Comparison of ENCODE assay signal across 14 mouse cellular contexts in the genomic region with DNA sequence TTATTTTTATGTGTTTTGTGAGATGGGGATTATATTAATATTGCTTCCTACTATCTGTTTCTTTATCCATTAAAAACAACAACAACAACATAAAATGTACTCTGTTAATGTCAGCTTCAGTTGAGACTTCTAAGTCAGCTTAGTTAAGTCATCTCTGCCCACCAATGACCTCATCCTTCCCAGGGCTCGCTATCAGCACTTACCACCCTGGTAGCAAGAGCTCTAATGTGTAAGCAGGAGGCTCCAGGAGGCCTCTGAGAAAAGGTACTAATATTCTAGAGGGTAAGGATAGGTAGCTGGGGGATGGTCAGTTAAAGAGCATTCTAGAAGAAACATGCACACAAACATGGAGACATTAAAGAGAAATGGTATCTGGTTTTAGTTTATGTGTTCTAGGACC. TPM values are rescaled to one million over a fixed set of nuclear protein-coding genes. Genes with fewer than 3 reads are reported as not detected.
DNase-seq lines count a peak whose midpoint lies in the region; ATAC-seq lines count a peak whose summit lies in the region.
"Had no signal": no experiment of that assay in that cellular context is flagged by ENCODE, and none has a peak within 500 bp of the region (broad histone marks: within the 10 kb centered on the region; RNA-seq: fewer than 3 reads in every experiment).

No protein-coding gene starts in this region.

- ATAC-seq in heart, embryonic 12.5 days (ENCODE audit: insufficient number of reproducible peaks, low FRiP score): peak; percentile 73; the same call in 1 of the 2 replicates
- peak; percentile 97 for ATAC-seq in liver, embryonic 12.5 days
- ATAC-seq in megakaryocyte progenitor cell, adult 5-6 weeks (replicated peaks; ENCODE audit: poor library complexity): peak; percentile 78
- ATAC-seq: forebrain, embryonic 14.5 days had no signal

- 0 out of 2 replicates have a peak, but pooled peaks cover 4% of the 10 kb centered on the region for H3K9me3 ChIP-seq in heart, embryonic 12.5 days (replicated peaks)
- 0 out of 2 replicates have a peak, but pooled peaks cover 3% of the 10 kb centered on the region for H3K9me3 ChIP-seq in liver, embryonic 12.5 days (replicated peaks)
- H3K9me3 ChIP-seq: limb, embryonic 10.5 days had no signal

- H3K4me3 ChIP-seq in heart, embryonic 12.5 days: no peak overlapping the region
- 0 out of 2 replicates have a peak overlapping the region, but pooled peaks have one; percentile 5 for H3K4me3 ChIP-seq in liver, embryonic 12.5 days
- H3K4me3 ChIP-seq: limb, embryonic 10.5 days had no signal

- 0 out of 2 replicates have a peak, but pooled peaks cover 4% of the 10 kb centered on the region for H3K36me3 ChIP-seq in heart, embryonic 12.5 days
- H3K36me3 ChIP-seq in liver, embryonic 12.5 days: peaks cover 10% of the 10 kb centered on the region; the same call in 1 of the 2 replicates

- no peak overlapping the region for H3K4me2 ChIP-seq in heart, embryonic 12.5 days
- peak overlapping the region; percentile 59 for H3K4me2 ChIP-seq in liver, embryonic 12.5 days

- H3K4me1 ChIP-seq in heart, embryonic 12.5 days (replicated peaks): peaks cover 47% of the 10 kb centered on the region
- H3K4me1 ChIP-seq in liver, embryonic 12.5 days: peaks cover 82% of the 10 kb centered on the region

- 0 out of 2 replicates have a peak overlapping the region, but pooled peaks have one; percentile 68 for H3K27ac ChIP-seq in heart, embryonic 12.5 days (ENCODE audit: poor library complexity, severe bottlenecking)
- peak overlapping the region; percentile 74 for H3K27ac ChIP-seq in liver, embryonic 12.5 days
- H3K27ac ChIP-seq: limb, embryonic 10.5 days; macrophage had no signal

- H3K9ac ChIP-seq in heart, embryonic 12.5 days: no peak overlapping the region
- peak overlapping the region; percentile 48; the same call in 1 of the 2 replicates for H3K9ac ChIP-seq in liver, embryonic 12.5 days

- WGBS in heart, embryonic 12.5 days: 10% methylated on average over 1 of the region's 1 CpGs
- 0% methylated on average over 1 of the region's 1 CpGs for WGBS in liver, embryonic 12.5 days (ENCODE audit: insufficient replicate concordance)

- no peak for DNase-seq in heart, postnatal 4 days
- peak; percentile 41 to 64 for DNase-seq in spleen, postnatal 4 days (ENCODE audit: low spot score in 2 of 2)
- no peak for DNase-seq in spleen, postnatal 14 days (ENCODE audit: low spot score in 2 of 2)
- no peak for DNase-seq in lung, postnatal 4 days
- DNase-seq in embryo, embryonic 9.5 days (ENCODE audit: extremely low spot score): no peak
- DNase-seq: adrenal gland, adult 8-10 months; lung, adult 2 months had no signal

- H3K27me3 ChIP-seq in heart, embryonic 12.5 days (replicated peaks): no peaks in the 10 kb centered on the region
- no peaks in the 10 kb centered on the region for H3K27me3 ChIP-seq in liver, embryonic 12.5 days (replicated peaks)
- H3K27me3 ChIP-seq: CH12.LX had no signal

RNA-seq across cellular contexts. Expression of gene Ssbp2, which starts 13.9 kb away (rescaled TPM):
- 78.6 and 79.0 TPM in 2 replicates for polyA plus RNA-seq in heart, embryonic 12.5 days (2016; fragmentation: Nextera tagmentation; extraction: Ambion mirVana)
- total RNA-seq in heart, postnatal 4 days (2021): 10 to 100 TPM; 56.3 to 62.0 TPM
- polyA plus RNA-seq in liver, embryonic 12.5 days (2016; fragmentation: Nextera tagmentation; extraction: Ambion mirVana): 70.2 and 74.5 TPM in 2 replicates
- total RNA-seq in megakaryocyte progenitor cell, adult 5-6 weeks (2015): 49.8 and 60.5 TPM in 2 replicates
- 26.7 and 39.1 TPM in 2 replicates for total RNA-seq in megakaryocyte progenitor cell, adult 5-6 weeks (2017)

Comparison
In these comparisons a context has a peak if more than half of its experiments do, and no peak if none do; other contexts are left out.
1. DNase-seq: peak in spleen, postnatal 4 days (2 of 2); none in heart, postnatal 4 days (single experiment), spleen, postnatal 14 days (0 of 2), lung, postnatal 4 days (0 of 2) and embryo, embryonic 9.5 days (single experiment).
2. Peak in every context shown above with its lines, with median percentiles within 50 percentile points of each other: ATAC-seq.